Mouse (Mus musculus) limb, embryonic 12.5 days (tissue): Measurements from ENCODE around the gene Ift27. TPM values are rescaled to one million over a fixed set of nuclear protein-coding genes. Genes with fewer than 3 reads are reported as not detected.

ENCODE experiments used
- ATAC-seq: fragments of 200-750 bp; cut with Nextera tagmentation; 2 replicates; pipeline ENCODE4 v1.8.0; 2017; ENCODE audit warnings: low read depth, moderate TSS enrichment; ENCODE audit not compliant: insufficient number of reproducible peaks, insufficient read depth, low FRiP score, low TSS enrichment
- H3K27ac ChIP-seq: fragments of 300-500 bp; sonication (generic); 2 replicates; pipeline ENCODE4 v1.5.1; 2016; ENCODE audit warnings: mild to moderate bottlenecking, moderate library complexity
- H3K27me3 ChIP-seq: fragments of 300-500 bp; sonication (generic); 2 replicates; pipeline ENCODE4 v1.6.1; 2016; ENCODE audit warnings: mild to moderate bottlenecking, moderate library complexity
- H3K36me3 ChIP-seq: fragments of 300-500 bp; sonication (generic); 2 replicates; pipeline ENCODE4 v1.6.1; 2016; ENCODE audit warnings: mild to moderate bottlenecking, moderate library complexity
- H3K4me1 ChIP-seq: fragments of 300-500 bp; sonication (generic); replicated peaks from 2 replicates; pipeline ENCODE4 v1.6.1; 2016
- H3K4me2 ChIP-seq: fragments of 300-500 bp; sonication (generic); 2 replicates; pipeline ENCODE4 v1.6.1; 2016; ENCODE audit warnings: mild to moderate bottlenecking, moderate library complexity
- H3K4me3 ChIP-seq: fragments of 300-500 bp; sonication (generic); replicated peaks from 2 replicates; pipeline ENCODE4 v1.5.1; 2016; ENCODE audit warnings: mild to moderate bottlenecking
- H3K9ac ChIP-seq: fragments of 300-500 bp; sonication (generic); replicated peaks from 2 replicates; pipeline ENCODE4 v1.6.1; 2016; ENCODE audit warnings: mild to moderate bottlenecking, moderate library complexity
- H3K9me3 ChIP-seq: fragments of 300-500 bp; sonication (generic); 2 replicates; pipeline ENCODE4 v1.6.1; 2016; ENCODE audit warnings: mild to moderate bottlenecking, moderate library complexity
- WGBS: fragments of 180-500 bp; shearing (Covaris S2); methylation state at CpG from one replicate; pipeline ENCODE4 v1.1.7; 2016; 5-methylcytosine and 5-hydroxymethylcytosine counted together
- polyA plus RNA-seq: library from polyadenylated mRNA; unstranded; fragments of >200 nt; fragmentation: Nextera tagmentation; extraction: Ambion mirVana; gene quantifications from 2 replicates; pipeline ENCODE4 v1.2.1, GENCODE M21; 2016

Gene Ift27
- 93.9 and 98.1 TPM in 2 replicates for polyA plus RNA-seq

- peak; percentile 95 for ATAC-seq
- H3K27me3 ChIP-seq = no peaks in the 10 kb centered on the region
- peak within 1 kb of the TSS; percentile 65 for H3K4me3 ChIP-seq
- no peaks in the 10 kb centered on the region for H3K9me3 ChIP-seq
- H3K36me3 ChIP-seq = peaks cover 8% of the 10 kb centered on the region; the same call in 1 of the 2 replicates
- 2% methylated on average over 40 of the region's 40 CpGs for WGBS
- H3K27ac ChIP-seq = peak within 1 kb of the TSS; percentile 25; the same call in 1 of the 2 replicates
- H3K9ac ChIP-seq = peak within 1 kb of the TSS; percentile 70
- peaks cover 22% of the 10 kb centered on the region for H3K4me1 ChIP-seq
- H3K4me2 ChIP-seq = peak within 1 kb of the TSS; percentile 91
Observed at GRCm38 (mm10) chr15:78173972-78174886, at the start of gene Ift27. Ift27 (minus strand) TSS chr15:78174107.

- Histone ChIP-seq H3K9ac (no peak overlapping the region), H3K4me3 (no peak overlapping the region), H3K36me3 (no peaks in the 10 kb centered on the region), H3K4me2 (no peak overlapping the region), H3K27me3 (no peaks in the 10 kb centered on the region), H3K27ac (no peak overlapping the region), H3K4me1 (no peaks in the 10 kb centered on the region), H3K9me3 (0 out of 2 replicates have a peak, but pooled peaks cover under 1% of the 10 kb centered on the region)
- 77% methylated on average over 9 of the region's 9 CpGs for WGBS
- ATAC-seq = no peak
Observed at GRCm38 (mm10) chr15:78215269-78215668, 41.4 kb upstream of the Ift27 start.

- 79% methylated on average over 8 of the region's 8 CpGs for WGBS
- no peak overlapping the region for H3K4me3 ChIP-seq
Observed at GRCm38 (mm10) chr15:78211367-78211766, 37.5 kb upstream of the Ift27 start.

GRCm38 (mm10) chr15:78210203-78210602 lies 36.3 kb upstream of the Ift27 start:
- no peaks in the 10 kb centered on the region for H3K4me1 ChIP-seq
- no peak overlapping the region for H3K9ac ChIP-seq
- H3K4me2 ChIP-seq = no peak overlapping the region
- H3K9me3 ChIP-seq = peaks cover 9% of the 10 kb centered on the region
- no peak for ATAC-seq
- H3K27ac ChIP-seq = no peak overlapping the region
- WGBS = 76% methylated on average over 4 of the region's 4 CpGs
- no peak overlapping the region for H3K4me3 ChIP-seq
- H3K36me3 ChIP-seq = no peaks in the 10 kb centered on the region
- peaks cover 15% of the 10 kb centered on the region for H3K27me3 ChIP-seq

More at GRCm38 (mm10) chr15:78211367-78211766, 37.5 kb upstream of the Ift27 start:
- ATAC-seq = no peak
- Histone ChIP-seq H3K4me1 (no peaks in the 10 kb centered on the region), H3K9me3 (peaks cover 9% of the 10 kb centered on the region), H3K27me3 (peaks cover 4% of the 10 kb centered on the region), H3K4me2 (no peak overlapping the region), H3K27ac (no peak overlapping the region), H3K36me3 (no peaks in the 10 kb centered on the region), H3K9ac (no peak overlapping the region)

GRCm38 (mm10) chr15:78206312-78206711 lies 32.4 kb upstream of the Ift27 start, which contains the start of gene Pvalb:
Pvalb (minus strand) TSS chr15:78206400.
- H3K27me3 ChIP-seq = peaks cover 54% of the 10 kb centered on the region
- no peak within 1 kb of the TSS for H3K27ac ChIP-seq
- no peak within 1 kb of the TSS for H3K9ac ChIP-seq
- H3K4me3 ChIP-seq = no peak within 1 kb of the TSS
- peaks cover 9% of the 10 kb centered on the region for H3K9me3 ChIP-seq
- no peak within 1 kb of the TSS for H3K4me2 ChIP-seq
- H3K4me1 ChIP-seq = peaks cover 8% of the 10 kb centered on the region; the same call in 1 of the 2 replicates
- WGBS = 91% methylated on average over 7 of the region's 7 CpGs
- H3K36me3 ChIP-seq = no peaks in the 10 kb centered on the region
- ATAC-seq = no peak

- ATAC-seq = no peak
- Histone ChIP-seq H3K4me3 (no peak overlapping the region), H3K27me3 (peaks cover 64% of the 10 kb centered on the region), H3K36me3 (no peaks in the 10 kb centered on the region), H3K9ac (no peak overlapping the region), H3K9me3 (peaks cover 8% of the 10 kb centered on the region), H3K4me1 (peaks cover 8% of the 10 kb centered on the region; the same call in 1 of the 2 replicates), H3K27ac (no peak overlapping the region), H3K4me2 (no peak overlapping the region)
- 46% methylated on average over 3 of the region's 3 CpGs for WGBS
Observed at GRCm38 (mm10) chr15:78205192-78205591, 31.3 kb upstream of the Ift27 start.

- 3% methylated on average over 41 of the region's 41 CpGs for WGBS
- H3K4me3 ChIP-seq = peak overlapping the region; percentile 27
- H3K4me1 ChIP-seq = peaks cover 8% of the 10 kb centered on the region; the same call in 1 of the 2 replicates
- peaks cover 72% of the 10 kb centered on the region for H3K27me3 ChIP-seq
- no peaks in the 10 kb centered on the region for H3K36me3 ChIP-seq
- no peaks in the 10 kb centered on the region for H3K9me3 ChIP-seq
- H3K4me2 ChIP-seq = peak overlapping the region; percentile 53
- no peak for ATAC-seq
- no peak overlapping the region for H3K27ac ChIP-seq
- H3K9ac ChIP-seq = peak overlapping the region; percentile 23
Observed at GRCm38 (mm10) chr15:78204053-78204847, 30.3 kb upstream of the Ift27 start.

GRCm38 (mm10) chr15:78195096-78195880 lies 21.4 kb upstream of the Ift27 start:
- WGBS = 70% methylated on average over 28 of the region's 28 CpGs

GRCm38 (mm10) chr15:78194320-78194719 lies 20.4 kb upstream of the Ift27 start:
- H3K27me3 ChIP-seq = peaks cover 14% of the 10 kb centered on the region; the same call in 1 of the 2 replicates
- no peaks in the 10 kb centered on the region for H3K36me3 ChIP-seq
- H3K27ac ChIP-seq = no peak overlapping the region
- no peaks in the 10 kb centered on the region for H3K4me1 ChIP-seq
- H3K4me2 ChIP-seq = no peak overlapping the region
- no peak overlapping the region for H3K9ac ChIP-seq
- no peak overlapping the region for H3K4me3 ChIP-seq
- no peaks in the 10 kb centered on the region for H3K9me3 ChIP-seq
- WGBS = 79% methylated on average over 3 of the region's 3 CpGs
- no peak for ATAC-seq

More at GRCm38 (mm10) chr15:78195096-78195880, 21.4 kb upstream of the Ift27 start:
- Histone ChIP-seq H3K9ac (no peak overlapping the region), H3K4me1 (no peaks in the 10 kb centered on the region), H3K36me3 (no peaks in the 10 kb centered on the region), H3K27me3 (peaks cover 22% of the 10 kb centered on the region; the same call in 1 of the 2 replicates), H3K27ac (no peak overlapping the region), H3K9me3 (no peaks in the 10 kb centered on the region), H3K4me2 (no peak overlapping the region), H3K4me3 (no peak overlapping the region)
- no peak for ATAC-seq

- Histone ChIP-seq H3K9ac (no peak overlapping the region), H3K36me3 (no peaks in the 10 kb centered on the region), H3K4me2 (no peak overlapping the region), H3K9me3 (no peaks in the 10 kb centered on the region), H3K4me3 (no peak overlapping the region), H3K27me3 (no peaks in the 10 kb centered on the region), H3K4me1 (peaks cover 4% of the 10 kb centered on the region; the same call in 1 of the 2 replicates), H3K27ac (no peak overlapping the region)
- ATAC-seq = no peak
- 84% methylated on average over 7 of the region's 7 CpGs for WGBS
Observed at GRCm38 (mm10) chr15:78189636-78190035, 15.7 kb upstream of the Ift27 start.
